Mouse (Mus musculus) layer of hippocampus, adult 8-10 months (tissue): Measurements from ENCODE around the gene Col6a2. TPM values are rescaled to one million over a fixed set of nuclear protein-coding genes. Genes with fewer than 3 reads are reported as not detected.

Experiments used
- DNase-seq, 2 experiments: peaks; one replicate each; pipeline ENCODE4 v3.0.0; 2022; ENCODE audit warnings: low spot score in 2 of 2
- total RNA-seq, 4 experiments: library from RNA; stranded (reverse); gene quantifications; 2 replicates each; pipeline ENCODE4 v1.2.4; 2022

The Col6a2 gene
- total RNA-seq: 1 to 10 TPM; 6.6 to 8.4 (median 7.7) TPM

DNA sequence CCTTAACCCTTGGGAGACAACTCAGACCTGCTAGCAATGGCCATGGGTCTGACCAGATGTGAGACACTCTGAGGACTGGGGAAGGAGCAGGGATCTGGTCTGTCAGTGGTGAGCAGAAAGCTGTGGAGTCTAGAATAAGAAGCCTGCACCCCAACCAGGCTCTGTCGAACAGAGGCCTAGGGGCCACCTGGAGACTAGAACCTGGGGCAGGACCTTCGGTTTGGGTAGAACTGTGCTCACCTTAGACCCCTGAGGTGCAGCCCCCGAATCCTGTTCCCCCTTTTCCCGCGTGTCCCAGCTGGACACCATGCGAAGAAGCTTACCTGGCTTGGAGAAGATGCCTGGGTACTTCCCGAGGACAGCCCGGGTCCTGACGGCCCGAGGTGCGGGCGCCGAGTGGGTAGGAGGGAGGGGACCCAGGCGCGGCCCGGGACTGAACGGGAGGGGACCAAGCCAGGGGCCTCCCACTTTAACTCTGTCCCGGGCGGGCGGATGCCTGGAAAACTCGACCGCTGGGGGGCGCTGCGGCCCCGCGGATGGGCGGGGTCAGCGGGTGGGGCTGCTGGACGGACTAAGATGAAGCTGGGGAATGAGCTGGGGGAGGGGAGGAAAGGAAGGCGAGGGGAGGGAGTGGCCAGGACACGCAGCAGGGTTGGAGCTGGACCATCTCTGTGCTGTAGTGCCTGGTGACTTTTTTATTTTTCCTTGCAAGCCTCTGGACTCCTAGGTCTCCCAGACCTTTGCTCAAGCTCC is at the start of gene Col6a2:
TSS of gene Col6a2 (minus strand) at position 703 of the 753 bp plus-strand sequence.
- peak; percentile 29 to 66 for DNase-seq

DNA sequence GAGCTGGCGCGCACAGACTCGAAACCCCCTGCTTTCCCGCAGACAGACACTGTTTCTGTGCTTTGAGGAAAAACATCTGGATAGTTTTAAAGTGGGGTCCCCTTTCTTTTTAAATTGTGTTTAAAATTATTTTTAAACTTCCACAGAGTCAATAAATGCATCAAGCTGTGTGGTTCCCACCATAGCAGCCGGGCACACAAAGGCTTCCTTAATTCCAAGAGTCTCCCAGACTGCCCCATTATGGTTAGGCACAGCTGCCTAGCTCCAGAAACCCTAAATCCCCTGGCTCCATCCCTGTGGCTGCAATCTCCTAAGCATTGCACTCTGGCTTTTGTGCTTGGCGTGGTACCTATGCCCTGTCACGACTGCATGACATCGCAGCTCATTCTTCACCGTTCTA is 48.5 kb upstream of the Col6a2 start:
- DNase-seq: no peak

DNA sequence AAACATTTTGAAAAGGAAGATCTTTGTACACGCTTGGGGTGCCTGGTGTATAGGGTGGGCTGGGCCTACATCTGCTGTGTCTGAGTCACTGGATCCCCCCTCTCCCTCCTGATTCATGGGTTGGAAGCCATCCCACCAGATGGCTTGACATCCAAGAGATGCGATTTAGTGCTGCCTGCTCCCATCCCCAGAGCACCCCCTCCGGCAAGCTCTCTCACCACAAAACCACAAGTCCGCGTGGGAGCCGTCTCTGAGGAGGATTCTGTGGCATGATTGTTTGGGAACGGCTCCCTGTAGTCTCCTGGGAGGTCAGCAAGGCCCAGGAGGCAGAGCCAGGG is 45.5 kb upstream of the Col6a2 start:
- DNase-seq: peak; percentile 84 to 85

DNA sequence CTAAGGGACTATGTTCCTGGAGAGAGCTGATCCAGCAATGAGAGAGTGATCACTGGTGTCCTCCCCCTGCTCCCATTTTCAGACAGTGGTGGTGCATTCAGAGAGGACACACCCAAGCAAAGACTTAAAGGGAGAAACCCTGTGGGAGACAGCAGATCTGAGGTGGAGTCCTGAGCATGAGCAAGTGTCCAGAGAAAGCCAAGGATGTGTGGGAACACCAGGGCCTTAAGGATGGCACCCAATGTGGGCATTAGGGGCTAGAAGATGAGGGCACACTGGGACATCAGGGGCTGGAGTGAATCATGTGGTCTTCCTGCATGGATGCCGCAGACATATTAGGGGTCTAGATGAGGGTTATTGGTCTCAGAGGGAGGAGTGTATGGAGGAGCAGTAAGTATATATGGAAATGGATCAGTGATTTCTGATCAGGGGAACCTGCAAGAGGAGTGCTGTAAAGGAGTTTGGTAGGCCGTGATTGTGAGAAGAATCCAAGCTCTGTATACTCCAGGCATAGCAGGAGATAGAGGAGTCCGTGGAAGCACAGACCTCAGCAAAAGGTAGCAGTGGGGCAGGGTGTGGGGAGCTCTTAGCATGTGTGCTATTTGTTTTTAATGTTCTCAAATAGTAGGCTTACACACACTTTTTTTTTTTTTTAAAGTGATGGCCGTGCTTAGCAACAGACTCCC is 45.0 kb upstream of the Col6a2 start:
- no peak for DNase-seq

DNA sequence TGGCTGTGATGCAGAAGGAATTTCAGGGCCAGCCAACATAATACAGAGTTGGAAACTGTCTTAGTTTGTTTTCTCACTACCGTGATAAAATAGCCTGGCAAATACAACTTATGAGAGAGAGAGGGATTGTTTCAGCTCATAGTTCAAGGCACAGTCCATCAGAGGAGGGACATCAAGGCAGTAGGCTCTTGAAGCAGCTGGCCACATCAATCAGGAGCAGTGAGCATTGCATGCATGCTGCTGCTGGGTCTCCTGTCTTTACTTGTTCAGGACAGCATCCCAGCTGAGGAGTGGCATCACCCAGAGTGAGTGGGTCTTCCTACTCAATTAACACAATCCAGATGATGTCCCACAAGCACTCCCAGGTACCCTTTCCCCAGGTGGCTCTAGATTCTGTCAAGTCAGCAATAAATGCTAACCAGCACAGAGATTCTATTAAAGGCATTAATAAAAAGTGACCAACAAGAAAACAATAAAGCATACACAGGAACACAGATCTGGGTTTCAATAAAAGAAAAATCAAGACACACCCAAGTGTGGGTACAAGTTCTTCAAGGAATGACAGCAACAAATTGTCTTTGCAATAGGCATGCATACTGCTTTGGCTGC is 43.9 kb upstream of the Col6a2 start:
- DNase-seq: no peak

DNA sequence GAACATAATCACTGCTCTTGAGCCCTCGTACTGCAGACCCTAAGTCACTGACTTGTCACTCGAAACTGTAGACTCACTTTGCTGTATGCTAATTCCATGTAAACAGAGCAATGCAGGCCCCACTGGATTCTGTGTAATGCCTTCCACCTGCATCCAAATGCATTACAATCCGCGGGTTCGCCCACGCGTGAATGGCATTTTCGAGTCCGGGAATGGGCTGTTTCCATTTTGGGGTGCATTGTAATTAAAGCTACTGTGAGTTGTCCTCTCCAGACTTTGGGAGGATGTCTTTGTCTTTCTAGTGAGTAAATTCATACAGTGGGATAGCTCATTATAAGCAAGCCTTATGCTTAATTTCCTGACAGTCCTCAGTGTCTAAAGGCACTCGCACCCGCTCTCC is 42.1 kb upstream of the Col6a2 start:
- DNase-seq: no peak

DNA sequence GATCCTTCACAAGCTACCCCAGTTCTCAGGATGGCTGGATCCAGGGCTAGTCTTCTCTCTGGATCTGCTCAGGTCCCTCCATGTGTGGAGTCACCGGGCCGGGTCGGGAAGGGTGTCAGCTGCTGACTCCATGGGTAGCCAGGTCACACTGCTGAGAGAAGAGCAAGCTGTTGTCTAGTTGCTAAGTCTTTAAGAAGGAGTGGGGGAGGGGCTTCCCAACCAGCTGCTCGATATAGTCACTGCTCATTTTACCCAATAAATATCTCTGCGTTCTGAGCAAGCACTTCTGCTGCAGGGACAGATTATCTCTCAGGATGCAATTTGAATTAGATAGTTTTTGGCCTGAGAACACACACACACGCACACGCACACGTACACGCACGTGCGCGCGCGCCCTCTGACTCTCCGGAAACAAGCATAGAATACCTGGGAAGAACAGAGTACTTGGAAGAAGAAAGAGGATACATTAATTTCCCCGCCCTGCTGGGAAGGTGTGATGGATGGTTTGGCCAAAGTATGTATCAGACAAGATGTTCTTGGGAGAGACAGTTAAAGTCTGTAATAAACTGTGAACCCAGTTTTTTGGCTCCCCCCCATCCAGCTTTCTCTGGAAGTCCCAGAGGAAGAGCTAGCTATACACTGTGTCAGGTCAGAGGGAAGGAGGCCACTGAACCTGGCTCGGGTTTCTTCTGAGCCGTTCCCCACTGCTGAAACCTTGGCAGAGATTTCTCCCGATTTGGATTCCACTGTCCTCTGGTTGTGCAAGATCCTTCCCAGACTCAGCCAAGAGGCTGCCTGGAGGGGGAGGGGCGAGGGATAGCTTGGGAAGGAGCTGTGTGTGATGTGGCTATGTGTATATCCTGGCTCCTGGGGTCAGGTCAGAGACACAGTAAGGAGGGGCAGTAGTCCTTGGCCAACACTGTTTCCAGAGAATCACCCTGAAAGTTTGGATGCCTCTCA is 41.0 kb upstream of the Col6a2 start:
- DNase-seq: no peak

DNA sequence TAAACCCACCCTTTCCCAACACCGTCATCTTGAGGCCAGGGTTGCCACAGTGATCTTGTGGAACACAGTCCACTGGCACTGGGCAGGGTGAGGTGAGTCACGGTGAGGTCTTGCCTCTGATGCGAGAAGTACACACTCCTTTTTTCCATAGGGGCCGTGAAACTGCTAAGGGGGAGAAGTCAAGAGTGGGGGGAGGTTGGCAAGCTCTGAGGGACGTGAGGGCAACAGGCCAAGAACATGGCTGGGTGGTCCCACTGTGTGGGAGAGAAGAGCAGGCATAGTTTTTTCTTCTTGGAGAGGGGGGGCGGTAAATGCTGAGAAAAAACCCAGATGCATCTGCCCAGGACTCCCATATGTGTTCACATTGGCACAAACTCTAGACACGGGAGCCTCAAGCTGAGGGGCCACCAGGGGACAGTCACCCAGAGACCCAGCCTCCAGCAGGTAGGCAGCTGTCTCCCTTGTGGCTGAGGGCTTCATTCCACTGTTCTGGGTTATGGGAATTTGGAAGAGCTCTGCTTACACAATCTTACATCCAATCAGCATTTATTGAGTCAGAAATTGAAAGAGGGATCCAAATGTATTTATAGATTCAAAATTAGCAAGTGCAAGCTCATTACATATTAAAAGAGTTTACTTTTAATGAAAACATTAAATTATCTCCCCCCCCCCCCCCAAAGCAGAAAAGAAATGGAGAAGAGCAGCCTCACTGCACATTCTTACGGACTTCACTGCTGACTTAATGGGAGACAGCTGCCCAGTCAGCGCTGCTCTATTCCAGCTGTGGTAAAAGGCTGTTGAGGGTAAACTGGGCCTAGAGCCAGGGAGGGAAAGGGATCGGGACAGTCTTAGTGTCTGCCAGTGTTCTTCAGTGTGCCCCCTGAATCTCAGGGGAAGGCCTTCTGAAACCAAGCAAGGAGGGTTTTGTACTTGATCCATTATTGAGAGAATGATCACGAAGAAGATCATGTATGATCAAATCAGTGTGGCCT is 30.2 kb upstream of the Col6a2 start:
- no peak for DNase-seq

DNA sequence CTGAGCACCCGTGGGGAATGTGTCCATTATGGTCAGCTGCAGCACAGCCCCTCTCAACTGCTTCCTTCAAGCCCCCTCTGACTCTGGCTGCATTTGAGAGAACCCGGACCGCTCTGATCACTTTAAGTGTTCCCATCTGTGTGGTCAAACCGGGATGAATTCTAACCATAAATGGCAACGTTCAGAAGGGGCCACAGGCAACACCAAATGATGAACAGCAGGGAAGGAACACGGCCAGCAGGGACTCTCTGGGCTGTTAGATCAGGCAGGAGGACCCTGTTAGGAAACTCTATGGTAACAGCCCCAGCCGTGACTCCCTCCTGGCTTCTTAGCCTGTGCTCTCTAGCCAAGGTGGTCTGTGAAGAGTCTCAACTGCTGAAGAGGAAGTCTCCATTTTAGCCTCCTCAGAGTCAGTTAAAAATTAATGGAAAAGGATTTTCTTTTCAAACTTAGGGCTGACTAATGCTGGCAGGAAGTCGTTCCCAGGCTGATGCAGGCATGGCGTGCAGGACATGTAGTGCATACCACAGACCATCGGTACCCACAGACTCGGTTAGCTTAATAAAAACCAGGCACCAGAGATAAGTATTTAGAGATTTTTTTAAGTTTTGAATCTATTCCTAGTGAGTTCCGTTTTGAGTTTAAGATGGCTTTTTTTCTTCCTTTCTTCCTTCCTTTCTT is 27.4 kb upstream of the Col6a2 start:
- no peak for DNase-seq

DNA sequence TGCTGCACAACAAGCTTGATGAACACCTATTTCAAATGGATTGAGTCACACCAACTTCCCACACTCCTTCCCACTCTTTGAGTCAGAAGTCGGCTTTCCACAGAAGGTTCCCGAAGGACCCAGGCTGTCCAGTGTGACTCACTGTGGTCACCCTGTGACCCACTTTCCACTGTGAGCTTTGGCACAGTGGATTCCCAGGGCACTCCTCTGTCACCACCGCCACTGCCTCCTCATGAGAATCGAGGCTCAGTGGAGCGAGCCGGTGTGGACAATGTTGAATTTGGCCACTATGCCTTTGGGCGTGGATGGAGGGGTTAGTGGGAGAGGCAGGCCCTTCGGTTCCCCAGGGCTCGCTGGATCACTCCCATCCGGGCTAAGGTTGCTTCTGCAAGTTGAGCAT is 25.3 kb upstream of the Col6a2 start:
- DNase-seq: no peak

DNA sequence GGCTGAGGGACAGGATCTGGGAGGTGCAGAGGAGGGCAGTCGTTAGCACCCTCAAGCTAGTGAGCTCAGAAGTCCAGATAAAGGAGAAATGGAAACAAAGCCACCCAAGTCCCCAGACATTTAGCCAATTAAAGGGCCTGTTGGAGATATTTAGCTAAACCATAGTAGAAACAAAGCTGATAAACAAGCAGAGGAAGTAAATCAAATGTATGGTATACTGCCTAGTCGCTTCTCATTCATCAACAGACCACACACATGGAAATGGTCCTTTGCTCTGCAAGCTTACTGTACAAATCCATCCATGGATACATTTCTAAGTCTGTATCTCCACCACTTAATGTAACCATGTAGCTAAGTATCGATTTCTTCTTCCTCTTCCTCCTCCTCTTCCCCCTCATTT is 24.0 kb upstream of the Col6a2 start:
- no peak for DNase-seq

DNA sequence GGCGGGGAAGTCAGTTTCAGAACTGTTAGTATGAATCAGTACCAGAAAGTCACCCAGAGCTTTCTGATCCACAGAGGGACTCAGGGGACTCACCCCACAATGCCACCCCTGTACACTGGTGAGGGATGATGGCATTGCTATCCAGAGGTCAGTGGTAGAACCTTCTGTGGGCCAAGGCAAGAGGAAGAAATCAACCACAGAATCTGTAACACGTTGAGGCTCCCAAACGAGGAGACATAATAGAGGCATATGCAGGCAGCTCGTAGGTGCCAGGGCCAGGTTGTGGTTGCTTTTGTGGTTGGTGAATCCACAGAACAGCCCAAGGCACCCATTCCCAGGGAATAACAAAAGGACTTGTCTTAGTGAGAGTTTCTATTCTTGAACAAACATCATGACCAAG is 22.3 kb upstream of the Col6a2 start:
- DNase-seq: no peak

DNA sequence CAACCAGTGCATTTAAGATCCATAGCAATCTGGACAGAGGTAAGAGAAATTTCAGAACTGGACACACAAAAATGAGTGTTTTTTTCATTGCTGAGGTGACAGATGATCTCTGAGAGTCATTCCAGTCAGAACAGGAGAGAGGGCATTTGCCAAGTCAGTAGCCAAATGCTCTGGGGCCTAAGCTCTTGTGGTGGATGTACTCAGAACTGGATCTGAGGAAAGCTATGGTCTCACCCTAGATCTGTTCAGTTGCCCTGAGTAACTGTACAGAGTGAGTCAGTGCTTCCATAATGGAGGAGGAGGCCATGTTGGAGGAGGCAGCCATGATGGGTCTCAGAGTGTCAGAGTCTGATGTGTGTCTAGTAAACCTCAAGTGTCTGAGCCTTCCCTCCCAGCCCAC is 21.6 kb upstream of the Col6a2 start:
- no peak for DNase-seq

DNA sequence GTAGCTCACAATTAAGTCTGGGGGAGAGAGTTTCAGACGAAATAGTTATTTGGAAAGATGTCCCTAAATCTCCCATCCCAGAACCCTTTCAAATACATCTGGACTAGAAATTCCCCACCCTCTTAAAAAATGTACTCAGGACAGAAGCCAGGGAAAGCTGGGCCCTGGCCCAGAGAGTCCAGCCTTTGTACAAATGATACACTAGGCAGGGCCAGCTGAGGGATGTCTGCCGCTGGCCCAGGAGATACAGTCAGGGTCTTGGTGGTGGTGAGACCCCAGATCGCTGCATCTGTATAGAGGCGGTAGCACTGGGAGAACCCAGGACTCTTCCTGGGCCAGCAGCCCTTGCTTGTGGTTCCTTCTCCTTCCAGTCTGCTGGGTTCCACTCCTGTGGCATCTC is 20.6 kb upstream of the Col6a2 start:
- no peak for DNase-seq

DNA sequence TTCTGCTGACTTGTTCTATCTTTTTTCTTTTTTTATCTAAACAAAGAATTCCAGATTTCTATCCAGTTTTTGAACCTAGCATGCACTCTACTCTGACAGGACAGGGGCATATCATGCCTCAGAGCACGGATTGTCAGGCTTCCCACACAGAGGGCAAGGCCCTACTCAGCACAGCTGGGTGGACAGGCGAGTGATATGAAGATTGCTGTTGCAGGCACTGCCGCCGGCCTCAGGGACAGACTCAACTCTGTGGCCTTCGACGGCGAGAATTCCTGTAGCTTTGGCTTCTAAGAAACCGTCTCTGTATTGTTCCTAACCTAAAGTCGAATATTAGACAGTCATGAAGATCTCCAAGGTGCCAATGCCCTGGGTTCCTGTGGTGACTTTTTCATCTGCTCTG is 20.0 kb upstream of the Col6a2 start:
- DNase-seq: no peak

DNA sequence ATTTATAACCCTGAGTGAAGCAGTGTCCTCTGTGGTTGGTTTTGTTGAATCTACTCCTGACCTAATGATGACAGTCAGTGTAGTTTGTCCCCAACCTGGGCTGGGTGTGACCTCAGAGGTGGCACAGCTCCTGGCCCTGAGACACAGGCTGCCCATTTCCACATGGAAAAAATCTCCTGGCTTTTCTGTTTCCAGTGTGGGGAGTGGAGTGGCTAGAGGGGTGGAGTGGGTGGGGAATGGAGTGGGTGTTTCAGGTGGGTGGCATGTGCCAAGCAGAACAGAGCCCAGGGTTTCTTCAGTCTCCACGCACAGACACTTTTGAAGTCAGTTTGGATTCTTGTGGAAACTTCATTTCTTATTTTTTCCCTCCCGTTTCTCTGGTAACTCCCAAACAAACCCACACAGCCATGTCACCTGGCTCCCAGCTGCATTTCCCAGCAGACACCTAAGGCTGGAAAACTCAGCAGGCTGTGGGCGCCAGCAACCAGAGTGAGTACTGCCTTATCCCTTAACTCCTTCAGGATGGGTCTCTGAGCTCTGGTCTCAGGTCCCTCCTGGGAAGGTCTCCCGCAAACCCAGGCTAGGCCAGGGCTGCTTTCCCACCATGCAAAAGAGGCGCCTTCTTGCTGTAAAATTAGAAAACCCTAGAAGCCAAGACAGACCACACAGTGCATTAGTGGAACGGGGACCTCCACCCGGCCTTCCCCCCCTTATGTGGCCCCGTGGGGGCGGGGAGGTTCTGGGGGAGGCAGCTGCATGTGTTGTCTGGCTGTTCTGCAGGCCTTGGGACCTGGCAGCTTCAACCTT is 19.4 kb upstream of the Col6a2 start:
- DNase-seq: no peak

DNA sequence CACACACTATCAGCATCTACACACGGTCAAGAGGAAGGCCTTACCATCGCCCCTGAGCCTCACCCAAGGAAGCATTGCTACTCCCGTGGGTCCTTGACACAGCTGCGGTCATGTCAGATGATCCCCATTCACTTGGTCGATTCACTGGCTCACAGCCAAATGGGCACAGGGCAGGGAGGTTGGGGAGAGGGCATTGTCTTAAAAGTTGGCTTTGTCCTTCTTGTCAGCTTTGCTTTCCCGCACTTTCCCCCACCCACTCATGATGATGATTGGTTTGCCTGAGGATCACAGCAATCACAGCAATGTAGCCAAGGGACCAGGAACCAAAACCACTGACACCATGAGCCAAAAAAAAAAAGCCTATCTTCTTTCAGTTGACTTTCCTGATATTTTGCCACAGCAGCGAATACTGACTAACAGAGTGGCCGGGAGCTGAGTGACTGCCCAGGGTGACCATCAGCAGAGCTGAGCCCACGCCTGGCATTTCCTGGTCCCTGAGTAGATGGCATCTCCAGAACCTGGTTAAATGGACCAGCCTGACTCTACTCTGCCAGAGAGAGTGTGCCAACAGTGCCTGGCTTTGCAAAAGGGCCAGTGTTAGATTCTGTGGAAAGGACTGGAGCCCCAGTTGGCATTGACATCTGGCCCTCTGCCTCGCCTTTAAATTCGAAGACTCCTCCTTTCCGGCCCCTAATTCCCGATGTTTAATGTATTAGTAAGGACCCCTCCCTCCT is 18.6 kb upstream of the Col6a2 start:
- no peak for DNase-seq

DNA sequence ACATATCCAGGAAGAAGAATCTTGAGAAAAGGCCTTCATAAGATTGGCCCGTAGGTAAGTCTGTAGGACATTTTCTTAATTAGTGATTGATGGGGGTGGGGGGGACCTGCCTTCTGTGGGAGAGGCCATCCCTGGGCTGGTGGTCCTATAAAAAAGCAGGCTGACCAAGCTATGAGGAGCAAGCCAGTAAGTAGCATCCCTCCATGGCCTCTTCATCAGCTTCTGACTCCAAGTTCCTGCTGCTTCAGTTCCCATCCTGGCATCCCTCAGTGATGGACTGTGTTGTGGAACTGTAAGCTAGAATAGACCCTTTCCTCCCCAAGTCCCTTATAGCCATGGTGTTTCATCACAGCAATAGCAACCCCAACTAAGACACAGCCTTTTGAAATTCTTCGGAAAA is 16.5 kb upstream of the Col6a2 start:
- DNase-seq: no peak
